Mouse (Mus musculus) adrenal gland, postnatal 25 days (tissue): Measurements from ENCODE around the gene Ptpn14. TPM values are rescaled to one million over a fixed set of nuclear protein-coding genes. Genes with fewer than 3 reads are reported as not detected.

Source experiments
- DNase-seq: peaks from one replicate; pipeline ENCODE4 v3.0.0; 2021; ENCODE audit warnings: mixed read lengths
- total RNA-seq: library from RNA; stranded (reverse); gene quantifications from 2 replicates; pipeline ENCODE4 v1.2.3, GENCODE M21; 2021

Ptpn14 gene
- total RNA-seq, 1 experiment from 2014 or later, result 23.4 TPM

DNA sequence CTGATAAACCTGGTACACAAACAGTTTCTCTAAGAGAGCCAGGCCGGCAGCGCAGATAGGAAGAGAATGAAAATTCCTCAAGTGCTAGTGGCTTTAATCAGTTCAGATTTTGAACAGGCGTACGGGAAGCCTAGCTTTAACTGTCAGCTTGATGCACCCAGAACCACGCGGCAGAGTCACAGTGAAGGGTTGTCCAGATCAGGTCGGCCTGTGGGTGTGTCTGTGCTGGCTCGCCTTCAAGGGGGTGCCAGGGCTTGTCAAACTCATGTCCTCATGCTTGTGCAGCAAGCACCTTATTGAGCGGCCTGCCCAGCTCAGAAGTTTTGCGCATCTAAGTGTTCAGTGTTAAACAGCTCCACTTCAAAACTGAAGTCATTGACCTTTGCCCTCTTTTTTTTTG lies 44.6 kb downstream of the Ptpn14 start:
- DNase-seq, result no peak

DNA sequence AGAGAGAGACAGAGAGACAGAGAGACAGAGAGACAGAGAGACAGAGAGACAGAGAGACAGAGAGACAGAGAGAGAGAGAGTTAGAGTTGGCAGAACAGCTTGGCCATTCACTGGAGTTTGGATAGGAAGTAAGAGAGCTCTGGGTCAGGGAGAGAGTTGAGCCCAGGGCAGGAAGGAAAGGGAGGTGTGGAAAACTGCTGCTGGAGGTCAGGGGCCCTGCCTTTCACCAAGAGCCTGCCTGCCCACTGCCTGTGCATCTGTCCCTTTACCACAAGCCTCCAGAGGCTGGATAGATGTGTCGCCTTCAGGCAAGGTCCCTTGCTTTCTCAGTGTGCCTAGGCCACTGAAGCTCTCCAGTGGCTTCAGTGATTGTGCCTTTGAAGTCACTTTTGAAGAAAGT lies 46.7 kb downstream of the Ptpn14 start:
- no peak for DNase-seq

DNA sequence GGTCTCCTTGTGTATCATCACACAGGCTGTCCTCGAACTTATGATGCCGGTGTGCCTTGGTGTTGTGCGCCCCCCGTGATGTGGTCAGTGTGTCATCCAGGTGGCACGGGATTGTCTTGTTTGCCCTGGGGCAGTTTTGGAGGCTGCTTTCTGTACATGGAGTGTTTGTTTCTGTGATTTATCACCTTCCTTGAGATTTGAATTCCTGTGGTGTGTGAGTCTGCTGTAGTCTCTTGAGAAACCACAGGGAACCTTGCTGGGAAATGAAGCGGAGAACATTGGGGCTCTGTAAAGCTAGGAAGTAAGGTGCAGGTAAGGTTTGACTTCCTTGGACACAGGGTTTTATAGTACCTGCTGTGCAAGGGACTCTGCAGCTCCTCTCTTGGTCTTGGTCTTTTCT lies 49.1 kb downstream of the Ptpn14 start:
- DNase-seq, result no peak

DNA sequence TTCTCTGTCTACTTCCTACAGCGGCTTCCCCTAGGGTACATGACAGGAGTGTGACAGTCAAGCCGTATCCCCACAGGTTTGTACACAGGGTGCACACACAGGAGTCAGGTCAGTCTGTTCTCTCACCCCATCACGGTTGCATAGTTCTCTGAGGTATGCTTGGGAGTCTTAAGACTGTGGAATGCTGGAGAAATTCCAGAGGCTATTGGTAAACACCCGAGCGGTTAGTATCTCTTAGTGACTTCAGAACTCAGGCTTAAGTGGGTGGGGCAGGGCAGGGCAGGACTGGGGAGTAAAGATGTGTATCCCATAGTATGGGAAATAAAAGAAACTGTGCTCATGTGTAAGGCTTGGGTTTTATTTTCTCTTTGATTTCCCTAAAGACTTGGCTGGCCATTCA lies 50.3 kb downstream of the Ptpn14 start:
- no peak for DNase-seq

DNA sequence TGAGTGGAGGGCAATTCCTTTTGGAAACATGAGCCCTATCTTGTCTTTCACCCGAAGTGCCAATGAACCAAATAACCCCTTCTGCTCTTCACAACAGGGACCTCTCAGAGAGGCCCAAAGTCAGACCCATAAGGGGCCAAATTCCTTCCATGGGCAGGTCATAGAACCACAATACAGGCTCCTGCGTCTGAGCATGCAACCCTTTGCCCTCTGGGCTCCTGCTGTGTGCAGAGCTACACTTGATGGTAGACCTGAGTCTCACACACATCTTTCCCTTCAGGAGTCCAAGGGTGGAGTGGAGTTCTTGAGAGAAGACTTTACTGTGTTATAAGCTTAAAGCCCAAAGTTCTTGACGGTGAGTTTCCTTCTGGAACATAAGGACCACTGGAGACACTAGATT lies 51.2 kb downstream of the Ptpn14 start:
- DNase-seq, result no peak

DNA sequence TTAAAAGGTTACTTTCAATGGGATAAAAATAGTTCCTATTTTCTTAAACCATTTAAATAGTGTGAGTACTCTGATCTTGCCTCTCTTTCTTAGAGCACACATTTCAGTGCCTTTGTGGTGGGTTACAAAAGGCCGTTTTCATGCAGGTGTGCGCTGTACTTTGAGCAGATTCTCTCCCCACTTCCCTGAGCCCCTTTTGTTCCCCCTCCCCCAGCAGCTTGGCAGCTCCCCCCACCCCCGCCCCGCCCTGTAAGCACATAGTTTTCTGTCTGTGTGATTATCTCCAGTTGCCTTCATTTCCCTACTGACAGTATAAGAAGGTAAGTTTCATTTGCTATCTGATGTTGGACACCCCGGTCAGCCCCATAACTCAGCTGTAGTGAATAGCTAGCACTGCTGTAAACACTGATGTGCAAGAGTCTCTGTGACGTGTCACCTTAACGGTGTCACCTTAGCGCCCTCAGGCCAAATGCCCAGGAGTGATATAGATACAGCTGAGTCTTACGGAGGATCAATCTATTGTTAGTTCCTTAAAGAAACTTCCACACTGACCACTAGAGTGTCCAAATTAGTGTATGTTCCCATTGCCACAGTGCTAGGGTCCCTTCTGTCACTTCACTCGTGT lies 53.8 kb downstream of the Ptpn14 start:
- no peak for DNase-seq

DNA sequence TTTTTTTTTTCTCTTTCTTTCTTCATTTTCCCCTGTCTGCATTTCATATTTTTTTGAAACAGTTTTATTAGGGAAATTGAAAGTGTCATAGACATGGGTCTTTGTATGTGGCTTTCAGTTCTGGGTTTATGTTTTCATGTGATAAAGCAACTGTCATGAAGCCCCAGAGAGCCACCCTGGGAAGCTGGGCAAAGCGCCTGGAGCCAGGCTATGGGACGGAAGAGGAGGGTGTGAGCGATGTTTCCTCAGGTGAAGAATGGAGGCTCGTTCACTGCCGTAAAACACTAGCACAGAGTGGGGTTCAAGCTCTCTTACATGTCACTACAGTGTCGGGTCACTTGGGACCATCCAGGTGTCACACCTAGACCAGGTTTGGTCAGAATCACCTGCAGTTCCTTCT lies 54.6 kb downstream of the Ptpn14 start:
- DNase-seq, result no peak

DNA sequence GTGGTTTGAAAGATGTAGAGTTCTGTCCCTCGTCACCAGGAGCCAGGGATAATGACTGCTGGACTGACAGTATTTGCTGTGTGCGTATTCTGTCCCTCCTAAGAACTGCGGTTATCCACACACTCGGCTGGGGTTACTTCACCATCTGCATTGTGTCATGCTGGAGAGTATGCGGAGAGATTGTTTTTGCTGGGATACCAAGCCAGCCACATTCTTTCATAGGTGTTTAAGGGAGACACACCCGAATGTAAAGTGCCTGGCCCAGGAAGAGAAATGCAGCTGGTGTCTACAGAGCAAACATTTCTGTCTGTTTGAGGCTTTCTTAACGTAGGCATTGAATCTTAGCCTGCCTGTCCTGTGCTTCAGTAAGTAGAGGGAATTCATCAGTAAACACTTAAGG lies 56.4 kb downstream of the Ptpn14 start:
- no peak for DNase-seq

DNA sequence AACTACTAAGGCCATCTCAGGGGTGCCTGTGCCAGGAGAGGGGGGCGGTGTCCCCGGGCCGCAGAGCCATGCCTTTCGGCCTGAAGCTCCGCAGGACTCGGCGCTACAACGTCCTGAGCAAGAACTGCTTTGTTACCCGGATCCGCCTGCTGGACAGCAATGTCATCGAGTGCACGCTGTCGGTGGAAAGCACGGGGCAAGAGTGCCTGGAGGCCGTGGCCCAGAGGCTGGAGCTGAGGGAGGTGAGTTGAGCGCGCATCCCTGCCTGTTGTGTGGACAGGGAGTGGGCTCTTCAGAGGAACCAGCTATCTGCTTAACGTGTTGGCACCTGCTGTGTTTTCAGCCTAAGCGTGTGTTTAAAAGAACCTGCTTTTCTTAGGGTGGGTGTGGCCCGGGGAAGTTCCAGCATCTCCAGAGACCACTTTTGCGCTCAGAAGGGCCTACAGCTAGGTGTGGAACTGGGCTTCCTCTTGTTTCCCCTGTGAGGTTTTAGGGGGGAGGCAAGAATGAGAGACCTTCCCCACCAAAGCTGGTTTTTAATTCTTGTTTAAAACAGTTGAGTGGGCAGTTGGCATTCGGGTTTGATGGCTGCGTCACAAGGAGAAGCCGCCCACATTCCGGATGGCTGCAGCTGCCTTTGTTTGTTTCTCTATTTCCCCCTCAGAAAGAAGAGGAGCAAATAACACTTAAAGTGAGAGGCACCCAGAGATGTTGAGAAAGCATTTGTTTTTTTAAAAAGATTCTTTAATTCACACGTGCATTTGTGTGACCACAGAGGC lies 58.8 kb downstream of the Ptpn14 start:
- DNase-seq, result no peak

DNA sequence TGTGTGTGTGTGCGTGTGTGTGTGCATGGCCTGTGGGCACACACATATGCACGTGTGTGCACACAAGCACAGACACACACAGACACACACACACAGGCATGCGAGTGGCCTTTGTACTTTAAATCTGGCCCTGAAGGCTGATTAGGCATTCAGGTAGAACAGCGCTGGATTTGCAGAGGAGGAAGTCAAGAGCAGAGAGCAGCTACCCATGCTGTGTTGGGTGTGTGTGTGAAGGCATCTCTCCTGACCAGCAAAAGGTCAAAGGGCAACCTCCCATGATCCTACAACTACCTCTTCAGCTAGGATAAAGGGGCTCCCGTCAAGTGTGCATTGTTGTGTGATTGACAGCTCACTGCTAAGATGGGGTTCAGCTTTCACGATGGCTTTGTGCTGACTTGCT lies 61.5 kb downstream of the Ptpn14 start:
- no peak for DNase-seq

DNA sequence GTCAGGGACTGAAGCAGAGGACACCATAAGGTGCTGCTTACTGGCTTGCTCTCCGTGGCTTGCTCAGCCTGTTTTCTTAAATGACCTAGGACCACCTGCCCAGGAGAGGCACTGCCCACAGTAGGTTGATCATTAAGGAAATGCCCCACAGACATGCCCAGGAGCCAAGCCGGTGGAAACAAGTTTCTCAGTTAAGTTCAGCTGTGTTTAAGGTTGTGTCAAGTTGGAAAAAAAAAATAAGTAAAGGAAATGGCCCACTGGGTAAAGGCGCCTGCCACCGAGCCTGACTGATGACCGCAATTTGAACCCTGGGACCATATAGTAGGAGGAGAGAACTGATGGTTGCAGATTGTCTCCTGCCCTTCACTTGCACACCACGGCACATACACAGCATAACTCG lies 62.6 kb downstream of the Ptpn14 start:
- no peak for DNase-seq

DNA sequence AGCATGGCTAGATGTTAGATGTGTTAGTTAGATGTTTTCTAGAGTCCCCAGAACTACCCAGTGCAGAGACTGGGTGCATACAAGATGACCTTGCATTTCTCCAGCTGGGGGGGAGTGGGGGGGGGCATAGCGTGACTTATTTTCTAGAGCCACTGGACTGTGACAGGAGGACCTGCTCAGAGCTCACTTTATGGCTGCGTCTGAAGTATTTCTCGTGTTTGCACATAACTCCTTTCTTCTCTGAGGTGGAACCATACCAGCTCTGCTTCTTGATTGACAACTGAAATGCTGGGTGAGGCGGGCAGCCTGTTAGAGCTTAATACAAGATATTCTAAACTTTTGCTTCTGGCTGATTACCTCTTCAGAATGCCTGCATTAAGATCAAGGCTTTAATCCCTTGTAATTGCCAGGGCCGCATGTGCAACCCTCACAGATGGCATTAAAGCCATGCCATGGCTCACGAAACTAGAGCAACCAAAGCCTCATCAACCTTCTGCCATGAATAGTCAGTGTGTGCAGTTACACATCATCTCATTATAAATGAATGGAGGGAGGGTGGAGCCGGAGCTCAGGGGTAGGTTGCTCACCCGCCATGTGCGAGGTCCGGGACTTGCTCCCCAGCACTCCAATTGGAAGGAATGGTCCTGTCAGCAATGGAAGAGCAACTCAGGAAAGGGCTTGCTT lies 63.6 kb downstream of the Ptpn14 start:
- DNase-seq, result no peak

DNA sequence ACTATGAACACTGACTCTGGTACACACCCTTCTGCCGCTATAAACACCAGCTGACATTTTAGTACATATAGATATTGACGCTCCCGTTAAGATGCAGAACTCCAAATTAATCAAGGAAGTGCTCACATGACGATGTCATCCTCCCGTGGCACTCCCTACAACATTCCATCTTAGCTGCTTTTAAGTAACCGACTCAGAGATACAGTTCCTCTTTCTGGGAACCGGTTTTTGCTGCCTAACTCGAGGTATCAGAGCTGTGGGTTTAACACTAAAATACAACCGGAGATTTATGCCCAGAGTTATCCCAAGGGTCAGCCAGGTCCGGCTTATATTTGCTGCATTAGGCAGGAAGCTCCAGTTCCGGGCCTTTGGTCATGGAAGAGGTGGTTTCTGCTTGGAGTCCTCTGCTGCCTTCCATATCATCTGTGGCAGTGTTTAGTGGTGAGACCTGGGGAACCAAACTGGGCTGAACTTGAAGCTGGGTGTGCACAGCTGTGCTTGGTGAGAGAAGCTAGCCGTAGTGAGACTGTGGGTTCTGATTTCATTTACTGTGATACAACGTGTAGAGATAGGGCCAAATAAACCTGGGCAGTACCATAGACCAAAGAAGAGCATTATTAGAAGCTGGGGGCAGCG lies 64.6 kb downstream of the Ptpn14 start:
- no peak for DNase-seq

DNA sequence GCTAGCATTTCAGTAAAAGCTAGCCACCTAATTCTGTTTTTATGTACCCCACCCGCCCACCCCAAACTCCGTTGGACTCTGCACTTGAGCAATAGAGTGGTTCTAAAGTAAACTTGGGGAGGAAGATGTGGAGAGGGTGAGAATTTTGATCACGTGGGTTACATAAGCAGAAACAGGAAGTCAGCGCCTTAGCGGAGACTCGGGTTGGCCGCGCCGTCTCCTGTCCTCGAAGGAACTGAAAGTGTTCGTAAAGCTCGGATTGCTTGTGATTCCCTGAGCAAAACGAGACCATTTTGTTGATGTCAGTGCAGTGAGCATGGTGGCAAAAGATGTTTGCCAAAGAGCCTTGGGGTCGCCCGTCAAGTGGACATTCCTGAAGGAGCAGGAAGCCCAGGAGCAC lies 70.9 kb downstream of the Ptpn14 start:
- DNase-seq, result no peak

DNA sequence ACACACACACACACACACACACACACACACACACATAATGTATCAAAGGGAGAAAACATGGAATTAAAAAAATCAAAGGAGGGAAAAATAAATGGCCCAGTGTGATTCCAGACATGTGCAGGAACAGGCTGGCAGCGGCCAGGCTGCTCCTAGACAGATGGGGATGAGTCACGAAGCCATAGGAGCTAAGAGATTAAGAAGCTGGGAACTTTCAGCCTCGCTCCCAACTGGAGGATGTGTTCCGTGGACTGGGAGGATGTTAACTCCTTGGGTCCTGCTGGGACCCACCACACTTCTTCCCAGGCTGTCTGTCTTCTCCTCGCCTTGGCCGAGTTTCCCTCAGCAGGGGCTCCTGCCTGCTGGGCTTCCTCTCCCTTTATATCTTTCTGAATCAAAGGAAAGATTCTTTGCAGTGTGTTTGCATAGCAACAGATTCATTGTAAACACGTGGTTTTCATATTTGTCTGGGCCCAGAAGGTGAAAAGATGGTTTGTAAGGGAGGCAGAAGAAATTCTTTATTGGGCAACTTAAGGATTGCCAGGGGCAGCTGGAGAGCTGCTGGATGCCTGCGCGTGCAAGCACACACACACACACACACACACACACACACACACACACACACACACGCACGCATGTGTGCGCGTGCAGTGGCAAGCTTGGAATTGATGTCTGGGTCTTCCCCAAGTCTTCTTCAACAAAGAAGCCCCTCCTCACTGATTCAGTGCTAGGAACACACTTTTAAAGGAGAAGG lies 72.3 kb downstream of the Ptpn14 start:
- DNase-seq, result peak; percentile 10

DNA sequence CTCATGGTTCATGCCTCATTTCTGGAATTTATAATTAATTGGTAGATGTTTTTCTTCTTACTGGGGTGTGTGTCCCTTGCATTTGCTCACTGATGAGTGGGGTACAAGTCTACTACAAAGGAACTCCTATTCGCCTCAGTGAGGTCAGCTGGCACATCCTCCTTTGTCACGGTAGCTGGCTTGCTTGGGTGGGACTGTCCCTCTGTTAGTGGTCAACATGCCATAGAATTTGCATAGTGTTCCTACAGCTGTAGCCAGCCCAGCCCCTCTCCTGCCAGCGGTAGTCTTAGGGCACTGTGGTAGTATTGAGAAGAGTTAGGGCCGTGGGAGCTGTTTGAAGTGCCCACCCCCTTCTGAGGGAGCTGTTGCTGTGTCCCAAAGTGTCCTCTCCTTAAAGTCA lies 73.2 kb downstream of the Ptpn14 start:
- DNase-seq, result no peak

DNA sequence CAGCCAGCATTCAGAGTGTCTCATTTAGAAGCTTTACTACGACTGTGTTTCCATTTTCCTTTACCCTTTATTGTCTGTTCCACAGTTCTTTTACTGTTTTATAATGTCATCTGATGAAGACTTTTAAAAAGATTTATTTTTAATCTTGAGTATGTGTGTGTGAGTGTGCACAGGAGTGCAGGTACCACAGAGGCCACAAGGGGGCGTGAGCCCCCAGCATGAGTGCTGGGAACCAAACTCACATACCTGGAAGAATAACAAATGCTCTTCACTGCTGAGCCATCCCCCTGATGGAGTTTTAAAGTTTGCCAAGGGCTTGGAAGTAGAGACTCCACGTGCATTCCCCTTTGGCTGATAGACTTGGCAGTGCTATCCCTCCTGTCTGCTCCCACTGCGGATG lies 74.5 kb downstream of the Ptpn14 start:
- no peak for DNase-seq

DNA sequence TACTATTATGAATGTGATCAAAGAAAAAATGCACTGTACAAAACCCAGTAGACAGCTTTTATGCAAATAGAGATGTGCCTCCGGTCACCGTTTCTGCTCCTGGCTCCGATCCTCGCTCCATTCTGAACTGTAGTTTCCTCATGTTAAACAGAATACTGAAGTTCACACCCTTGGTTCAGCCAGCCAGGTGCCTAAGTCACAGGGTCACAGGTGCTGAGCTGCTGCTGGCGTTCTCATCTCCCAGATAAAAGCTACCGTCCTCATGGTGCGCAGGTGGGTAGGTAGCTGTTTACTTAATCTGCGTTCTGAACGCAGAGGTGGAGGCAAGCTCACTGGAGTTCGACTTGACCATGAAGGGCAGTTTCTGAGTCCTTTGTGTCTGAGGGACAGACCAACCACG lies 75.7 kb downstream of the Ptpn14 start:
- no peak for DNase-seq

DNA sequence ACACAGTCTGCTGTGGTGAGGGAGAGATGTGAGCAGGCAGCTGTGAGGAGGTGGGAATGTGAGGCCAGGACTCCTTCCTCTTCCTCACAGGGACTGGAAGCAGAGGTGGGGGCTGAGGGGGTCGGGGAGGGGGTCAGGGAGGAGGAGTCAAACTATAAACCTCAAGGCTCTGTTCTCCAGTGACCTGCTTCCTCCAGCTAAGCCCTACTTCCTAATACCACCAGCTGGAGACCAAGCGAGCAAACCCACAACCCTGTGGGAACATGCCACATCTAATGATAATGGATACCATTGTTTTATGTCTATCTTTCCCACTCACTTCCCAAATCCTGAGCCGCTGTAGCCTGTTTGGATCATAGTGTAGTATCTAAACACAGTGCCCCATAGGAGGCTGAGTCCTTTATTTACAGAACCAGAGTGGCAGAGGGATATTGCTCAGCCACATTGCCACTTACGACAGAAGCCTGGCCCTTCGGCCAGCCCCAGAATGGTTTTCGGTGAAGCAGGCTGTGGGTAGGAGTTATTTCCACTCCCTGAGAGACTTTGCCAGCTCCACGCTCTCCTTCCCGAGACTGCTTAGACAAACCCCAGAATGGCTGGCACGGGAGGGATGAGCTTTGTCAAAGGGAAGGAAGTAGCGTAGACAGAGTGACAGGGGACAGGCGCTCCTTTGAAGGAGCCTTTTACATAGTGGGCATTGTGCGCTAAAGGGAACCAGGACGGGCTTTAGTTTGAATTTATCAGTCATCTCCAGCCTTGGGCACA lies 78.6 kb downstream of the Ptpn14 start:
- no peak for DNase-seq

DNA sequence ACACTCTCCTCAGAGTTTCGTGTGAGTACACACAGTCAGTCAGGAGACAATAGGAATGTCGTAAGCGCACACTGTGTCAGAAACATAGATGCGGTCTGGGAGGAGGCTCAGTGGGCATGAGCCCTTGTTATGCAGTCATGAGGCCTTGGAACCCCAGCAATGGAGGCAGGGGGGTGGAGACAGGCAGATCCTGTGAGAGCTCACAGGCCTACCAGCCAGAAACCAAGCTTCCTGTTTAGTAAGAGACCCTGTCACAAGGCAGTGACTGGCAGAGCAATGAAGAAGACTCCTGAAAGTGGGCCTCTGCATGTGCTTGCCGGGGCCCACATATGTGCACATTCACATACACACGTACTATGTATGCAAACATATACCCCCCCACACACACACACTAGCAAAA lies 79.9 kb downstream of the Ptpn14 start:
- no peak for DNase-seq

DNA sequence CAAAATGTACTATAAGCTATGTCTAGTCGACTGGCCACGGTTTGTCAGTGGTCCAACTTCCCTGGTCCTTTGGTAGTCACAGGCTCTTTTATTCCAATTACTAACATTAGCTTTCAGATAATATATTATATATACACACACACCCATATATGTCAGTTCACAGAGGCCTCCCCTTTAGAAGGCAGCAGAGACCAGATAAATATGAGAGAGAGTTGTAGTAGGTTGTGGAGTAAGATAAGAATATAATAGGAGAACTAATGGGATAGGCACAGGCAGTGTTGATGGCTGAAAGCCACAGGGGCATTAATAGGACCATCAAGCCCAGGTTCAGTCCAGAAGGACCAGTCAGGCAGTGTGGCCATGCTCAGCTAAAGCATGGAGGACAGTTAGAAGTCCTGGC lies 80.4 kb downstream of the Ptpn14 start:
- no peak for DNase-seq

DNA sequence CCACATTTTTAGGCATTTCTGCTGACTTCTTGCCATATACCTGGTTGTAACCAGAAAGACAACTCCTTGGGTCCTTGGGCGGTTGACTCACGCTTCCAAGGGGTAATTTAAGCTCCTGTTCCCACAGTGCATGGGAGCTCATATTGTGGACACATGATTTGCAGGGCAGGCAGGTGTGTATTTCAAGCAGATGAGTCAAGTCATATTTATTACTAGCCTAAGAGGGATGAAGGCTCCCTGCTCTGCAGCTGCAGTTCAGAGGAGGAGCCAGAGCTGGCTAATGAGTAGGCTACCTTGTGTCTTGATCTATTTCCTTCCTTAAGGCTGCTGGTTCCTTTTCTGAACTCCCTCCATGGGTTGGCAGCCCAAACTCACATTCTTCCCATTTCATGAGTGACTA lies 83.7 kb downstream of the Ptpn14 start:
- DNase-seq, result no peak
